Mouse (Mus musculus) MEL (cell line): ENCODE measurements at regions not wholly inside any gene's neighbourhood (a gene's known extent, or its start where the extent isn't known, plus 50 kb on each side); places are given as distances from the start of the nearest gene placed in this dataset.

Experiments used
- MAX ChIP-seq: IDR thresholded peaks from 2 replicates; pipeline ENCODE4 v1.6.1; 2011; ENCODE audit warnings: low read length, improper control_type of control experiment
- POLR2A ChIP-seq, 2 experiments: IDR thresholded peaks; 2 replicates each; pipeline ENCODE4 v1.6.1; 2011 to 2012; ENCODE audit warnings: low read length in 2 of 2, mild to moderate bottlenecking in 2 of 2, control low read depth in 1 of 2, improper control_type of control experiment in 1 of 2, low read depth in 1 of 2, moderate library complexity in 1 of 2; ENCODE audit not compliant: control insufficient read depth in 1 of 2, insufficient read depth in 1 of 2, poor library complexity in 1 of 2
- ZC3H11A ChIP-seq: IDR thresholded peaks from 2 replicates; pipeline ENCODE4 v1.6.1; 2012; ENCODE audit warnings: low read depth, mild to moderate bottlenecking, inconsistent platforms, low read length, improper control_type of control experiment

DNA sequence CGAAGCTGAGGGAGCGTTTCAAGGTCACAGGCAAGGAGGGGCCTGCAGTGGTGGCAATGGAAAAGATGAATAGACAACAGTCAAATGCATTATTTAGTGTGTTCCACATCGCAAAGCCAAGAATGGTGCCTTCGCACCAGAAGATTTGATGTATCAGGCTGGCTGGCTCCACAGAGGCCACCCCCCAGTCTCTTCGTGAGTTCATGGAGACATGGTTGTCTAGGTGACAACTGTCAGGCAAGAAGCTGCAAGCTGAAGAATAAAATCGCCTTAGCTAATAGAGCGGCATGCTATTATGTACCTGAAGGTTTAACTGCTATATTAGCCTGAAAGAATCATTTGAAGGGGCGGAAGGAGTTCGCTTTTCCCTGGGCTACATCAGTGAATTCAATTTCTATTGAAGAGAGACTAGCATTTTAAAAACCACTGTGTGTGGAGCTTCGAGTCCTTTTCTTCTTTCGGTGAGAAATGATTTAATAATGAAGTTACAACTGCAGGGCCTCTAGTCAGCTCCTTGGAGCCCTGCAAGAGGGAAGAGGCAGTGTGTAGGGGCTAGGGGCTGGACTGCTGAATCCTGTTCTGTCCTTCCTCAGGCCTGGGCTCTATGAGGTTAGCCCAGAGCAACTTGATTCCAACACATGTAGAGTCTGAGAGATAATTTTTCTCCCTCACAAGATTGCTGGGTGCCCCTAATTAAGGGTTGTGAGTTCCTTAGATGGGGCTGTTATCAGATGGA is 169.1 kb downstream of the Mid1ip1 start:
- TF ChIP-seq POLR2A (IDR thresholded peaks at IDR 0.05; ENCODE audit: control insufficient read depth in 1 of 2, insufficient read depth in 1 of 2, low read depth in 1 of 2, low read length in 2 of 2, poor library complexity in 1 of 2) (no peak), MAX (no peak), ZC3H11A (no peak)
